Mouse (Mus musculus): ENCODE results near the gene Apbb2.

DNA sequence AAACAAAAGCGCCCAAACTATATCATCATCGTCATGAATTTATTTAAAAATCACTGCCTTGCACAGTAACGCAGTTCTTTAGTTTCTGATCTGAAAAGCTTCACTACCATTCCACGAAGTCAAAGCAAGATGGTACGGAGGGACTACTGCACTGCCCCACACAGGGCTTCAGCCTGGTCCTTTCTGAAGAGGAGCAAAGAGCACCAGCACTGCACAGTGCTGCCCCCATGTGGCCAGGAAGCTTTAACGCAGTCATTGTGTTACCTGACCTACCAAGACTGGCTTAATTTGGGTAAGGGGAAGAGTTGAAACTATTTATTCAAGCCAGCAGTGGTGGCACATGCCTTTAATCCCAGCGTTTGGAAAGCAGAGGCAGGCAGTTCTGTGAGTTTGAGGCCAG lies 249.6 kb downstream of the Apbb2 start:
- TF ChIP-seq CTCF (conservative IDR thresholded peaks at IDR 0.05; ENCODE audit: insufficient read depth, insufficient read length, low read depth, low read length) (peak; percentile 94), POLR2A (IDR thresholded peaks at IDR 0.05; ENCODE audit: low read depth, low read length) (no peak)

Measured in kidney, adult 2 months (tissue).